Mouse (Mus musculus) cortical plate, adult 2 months (tissue): ENCODE data around the gene Ift43.

ENCODE experiments used
- CTCF ChIP-seq: fragments of 200-500 bp; IDR thresholded peaks from 2 replicates; pipeline ENCODE4 v1.5.1; 2011; ENCODE audit warnings: mild to moderate bottlenecking, control low read depth, low read length; ENCODE audit not compliant: insufficient read depth; ENCODE audit errors: extremely low read depth
- POLR2A ChIP-seq: fragments of 200-500 bp; IDR thresholded peaks from 2 replicates; pipeline ENCODE4 v1.6.1; 2011; ENCODE audit warnings: mild to moderate bottlenecking, low read length, control low read depth; ENCODE audit not compliant: insufficient read depth; ENCODE audit errors: extremely low read depth

DNA sequence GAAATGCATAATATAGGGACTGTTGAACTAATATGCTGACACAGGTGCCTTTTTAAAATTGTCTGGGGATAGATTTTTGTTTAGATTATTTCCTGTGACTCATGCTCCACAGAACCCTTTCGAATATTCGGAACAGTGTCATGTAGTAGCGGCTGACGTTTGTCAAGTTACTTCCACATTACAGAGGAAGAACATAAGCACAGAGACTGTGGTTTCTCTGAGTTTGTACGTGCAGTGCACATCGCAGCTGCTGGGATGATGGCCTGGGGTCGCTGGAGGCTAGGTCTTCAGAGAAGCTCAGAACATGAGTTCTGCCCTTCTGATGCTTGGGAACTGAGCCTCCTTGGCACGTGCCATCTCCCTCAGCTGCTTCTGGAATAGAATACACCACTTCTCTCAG is 35.0 kb upstream of the Ift43 start:
- TF ChIP-seq CTCF (no peak), POLR2A (no peak)
